Mouse (Mus musculus) MN1 (cell line): ENCODE data around the gene Slc19a1.

Source experiments
- DNase-seq: peaks from one replicate; pipeline ENCODE4 v3.0.0-alpha.2; 2016; ENCODE audit warnings: low spot score

Gene Slc19a1

GRCm38 (mm10) chr10:77097006-77097889 is 65.2 kb downstream of the Slc19a1 start:
- no peak for DNase-seq

- DNase-seq: no peak
Observed at GRCm38 (mm10) chr10:77097890-77098200, 65.8 kb downstream of the Slc19a1 start.

DNA sequence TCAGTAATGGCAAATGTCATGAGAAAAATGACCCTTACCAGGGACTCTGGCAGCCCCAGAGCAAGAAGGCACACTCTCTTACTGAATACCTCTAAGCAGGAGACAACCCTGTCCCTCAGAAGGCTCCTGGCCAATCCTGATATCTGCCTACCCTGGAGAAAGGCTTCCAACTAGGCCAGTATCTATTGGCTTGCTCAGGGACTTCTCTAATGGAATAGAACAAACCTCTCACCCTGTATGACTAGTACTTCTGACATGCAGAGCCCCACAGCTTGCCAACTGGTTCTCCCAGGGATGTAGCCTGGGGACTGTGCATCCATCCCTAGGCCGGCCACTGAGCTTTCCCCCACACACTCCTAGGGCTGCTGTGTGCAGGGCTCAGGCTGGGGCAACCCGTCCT is 66.6 kb downstream of the Slc19a1 start:
- no peak for DNase-seq

GRCm38 (mm10) chr10:77099777-77100176 is 67.7 kb downstream of the Slc19a1 start:
- DNase-seq: no peak

DNA sequence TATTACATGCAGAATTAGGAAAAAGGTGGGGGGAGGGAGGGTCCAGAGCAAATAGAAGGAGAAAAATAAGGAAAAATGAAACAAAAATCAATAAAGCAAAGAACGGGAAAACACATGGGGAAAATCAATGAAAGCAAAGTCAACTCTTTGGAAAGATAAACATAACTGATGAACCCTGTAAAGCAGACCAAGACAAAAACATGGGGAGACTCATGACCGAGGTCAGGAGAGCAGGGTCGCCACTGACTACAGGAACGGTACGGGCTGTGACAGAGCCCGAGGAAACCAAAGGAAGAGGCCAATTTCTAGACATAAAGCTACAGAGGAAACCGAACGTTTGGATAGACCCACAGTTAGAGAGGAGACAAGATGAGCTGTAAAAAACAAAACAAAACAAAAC is 71.6 kb downstream of the Slc19a1 start:
- DNase-seq: no peak

DNA sequence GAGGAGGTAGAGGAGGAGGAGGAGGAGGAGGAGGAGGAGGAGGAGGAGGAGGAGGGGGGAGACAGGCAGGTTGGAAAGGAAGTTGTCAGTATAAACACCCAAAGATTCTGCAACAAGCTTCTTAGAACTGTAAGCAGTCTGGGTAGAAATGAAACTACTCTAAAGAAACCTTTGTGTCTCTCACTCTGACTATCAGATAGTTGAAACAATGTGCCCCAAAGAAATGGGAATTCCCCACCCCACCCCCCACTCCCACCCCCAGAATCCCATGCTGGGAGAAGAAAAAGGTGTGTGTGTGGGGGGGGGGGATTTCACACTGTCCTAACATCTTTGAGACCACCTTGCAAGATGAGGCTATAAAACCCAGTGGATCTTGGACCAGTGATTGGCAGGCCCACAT is 72.3 kb downstream of the Slc19a1 start:
- DNase-seq: no peak

DNA sequence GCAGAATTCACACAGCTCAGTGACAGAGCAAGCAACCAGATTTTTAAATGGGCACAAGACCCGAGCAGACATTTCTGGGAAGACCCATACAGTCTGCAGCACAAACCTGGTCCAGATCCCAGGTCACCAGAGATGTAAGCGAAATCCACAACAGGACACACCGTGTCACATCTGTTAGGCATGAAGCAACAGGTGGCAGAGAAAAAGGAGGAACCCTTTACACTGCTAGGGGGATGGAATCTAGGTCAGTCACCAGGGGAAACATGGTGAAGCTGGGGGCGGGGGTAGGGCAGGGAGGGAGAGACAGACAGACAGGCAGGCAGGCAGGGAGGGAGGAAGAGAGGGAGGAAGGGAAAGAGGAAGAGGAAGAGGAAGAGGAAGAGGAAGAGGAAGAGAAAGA is 76.1 kb downstream of the Slc19a1 start:
- DNase-seq: no peak

DNA sequence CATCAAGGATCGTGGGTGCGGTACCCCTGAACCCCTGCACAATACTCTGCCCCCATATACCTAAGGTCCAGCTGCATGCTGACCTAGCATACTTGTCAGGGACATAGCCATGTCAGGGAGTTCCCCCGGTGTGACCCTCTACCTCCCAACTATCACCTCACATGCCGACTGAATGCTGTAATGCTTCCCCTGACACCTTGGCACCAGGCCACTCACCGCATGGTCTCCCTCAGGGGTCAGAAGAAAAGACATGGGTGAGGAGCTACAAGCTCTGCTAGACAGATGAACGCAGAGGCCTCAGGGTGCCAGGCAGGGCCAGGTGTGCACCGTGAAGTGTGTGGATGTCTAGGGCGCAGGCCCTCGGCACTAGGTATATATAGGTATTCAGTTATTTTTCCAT is 78.0 kb downstream of the Slc19a1 start:
- no peak for DNase-seq
